Mouse (Mus musculus): ENCODE measurements around the gene Rwdd3.

DNA sequence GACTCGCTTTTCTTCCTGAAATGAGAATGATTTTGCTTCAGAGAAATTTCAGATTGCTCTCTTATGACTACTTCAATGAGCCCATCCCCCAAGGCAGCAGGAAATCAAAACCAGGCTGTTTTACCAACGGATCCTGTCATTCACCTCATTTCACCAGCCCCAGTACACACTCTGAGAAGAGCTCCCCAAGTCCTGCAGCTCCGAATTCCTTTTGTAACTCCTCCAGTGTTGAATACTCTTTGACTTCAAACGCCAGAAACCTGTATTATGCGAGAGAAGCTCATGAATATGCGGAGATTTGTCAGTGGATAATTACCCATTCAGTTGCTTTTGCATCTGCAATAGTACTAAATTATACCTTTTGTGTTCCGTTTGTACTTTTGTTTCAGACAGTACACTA lies 15.5 kb downstream of the Rwdd3 start:
- TF ChIP-seq POLR2A (IDR thresholded peaks at IDR 0.05; ENCODE audit: low read depth, low read length) (no peak), CTCF (IDR thresholded peaks at IDR 0.05; ENCODE audit: borderline replicate concordance, insufficient read depth, low read length) (no peak)
